ENCODE assay signal across 31 mouse cellular contexts in the genomic region with DNA sequence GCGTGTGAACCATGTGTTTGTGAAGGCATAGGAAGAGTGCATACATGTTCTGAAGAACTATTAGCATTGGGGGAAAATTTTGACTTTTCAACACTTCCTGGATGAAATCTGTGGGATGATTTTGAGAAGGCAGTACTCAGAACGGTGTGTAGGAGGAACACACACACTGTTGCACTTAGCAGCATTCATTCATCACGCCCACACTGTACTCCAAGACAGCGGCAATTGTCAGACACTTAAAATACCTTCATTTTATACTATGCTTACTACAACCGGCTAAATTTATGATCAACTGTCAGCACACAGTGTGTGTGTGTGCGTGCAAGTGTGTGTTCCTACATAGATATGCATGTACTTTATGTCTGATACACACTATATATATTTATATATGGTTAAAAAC.
DNase-seq lines count a peak whose midpoint lies in the region; ATAC-seq and TF ChIP-seq lines count a peak whose summit lies in the region.
"Had no signal": no experiment of that assay in that cellular context is flagged by ENCODE, and none has a peak within 500 bp of the region (broad histone marks: within the 10 kb centered on the region; RNA-seq: fewer than 3 reads in every experiment).

No protein-coding gene starts in this region.

- H3K27ac ChIP-seq in forebrain, postnatal 0 days (ENCODE audit: low read depth, low read length): no peak overlapping the region
- H3K27ac ChIP-seq in forebrain, embryonic 16.5 days (ENCODE audit: low read length): no peak overlapping the region
- no peak overlapping the region for H3K27ac ChIP-seq in intestine, postnatal 0 days (ENCODE audit: low read depth, low read length)
- H3K27ac ChIP-seq: heart, embryonic 15.5 days; intestine, embryonic 15.5 days; limb, embryonic 10.5 days; limb, embryonic 15.5 days; liver, embryonic 13.5 days; macrophage; midbrain, embryonic 13.5 days had no signal

- WGBS in forebrain, postnatal 0 days: 90% methylated on average over 6 of the region's 6 CpGs
- 93% methylated on average over 6 of the region's 6 CpGs for WGBS in forebrain, embryonic 16.5 days
- WGBS in intestine, postnatal 0 days: 77% methylated on average over 6 of the region's 6 CpGs

- H3K9ac ChIP-seq in forebrain, postnatal 0 days: no peak overlapping the region
- H3K9ac ChIP-seq in forebrain, embryonic 16.5 days (replicated peaks; ENCODE audit: low read depth, low read length): no peak overlapping the region
- no peak overlapping the region for H3K9ac ChIP-seq in intestine, postnatal 0 days (ENCODE audit: low read depth, low read length)
- H3K9ac ChIP-seq: heart, embryonic 15.5 days; intestine, embryonic 15.5 days; limb, embryonic 15.5 days; liver, embryonic 13.5 days; midbrain, embryonic 13.5 days had no signal

- H3K36me3 ChIP-seq in forebrain, postnatal 0 days (ENCODE audit: insufficient read depth): no peaks in the 10 kb centered on the region
- H3K36me3 ChIP-seq in forebrain, embryonic 16.5 days (ENCODE audit: control insufficient read depth, insufficient read depth): no peaks in the 10 kb centered on the region
- no peaks in the 10 kb centered on the region for H3K36me3 ChIP-seq in intestine, postnatal 0 days (ENCODE audit: control insufficient read depth, insufficient read depth)
- H3K36me3 ChIP-seq: heart, embryonic 15.5 days; intestine, embryonic 15.5 days; limb, embryonic 10.5 days; limb, embryonic 15.5 days; liver, embryonic 13.5 days had no signal

- H3K4me2 ChIP-seq in forebrain, postnatal 0 days (ENCODE audit: low read depth): no peak overlapping the region
- no peak overlapping the region for H3K4me2 ChIP-seq in forebrain, embryonic 16.5 days (ENCODE audit: low read length)
- H3K4me2 ChIP-seq in intestine, postnatal 0 days (replicated peaks; ENCODE audit: low read depth): no peak overlapping the region
- H3K4me2 ChIP-seq: heart, embryonic 15.5 days; intestine, embryonic 15.5 days; limb, embryonic 15.5 days; liver, embryonic 13.5 days; midbrain, embryonic 13.5 days had no signal

- no peak for DNase-seq in forebrain, postnatal 0 days
- DNase-seq in right cerebral cortex, adult 18-20 months: peak; percentile 73
- no peak for DNase-seq in right cerebral cortex, postnatal 4 days
- peak; percentile 63 to 76 for DNase-seq in left cerebral cortex, postnatal 14 days (ENCODE audit: low spot score in 2 of 2)
- DNase-seq in right cerebral cortex, postnatal 36 days (ENCODE audit: low spot score in 2 of 2): peak; percentile 49 to 61
- no peak for DNase-seq in heart, adult 11 months
- DNase-seq: adrenal gland, adult 2 months; adrenal gland, postnatal 36 days; cerebellum, adult 9-10 months; cerebellum, postnatal 36 days; gastrocnemius, postnatal 36 days; kidney, adult 9 months; kidney, postnatal 10 days; liver, embryonic 13.5 days; lung, adult 18-20 months; lung, postnatal 10 days; spleen, adult 18-20 months; thymus, adult 18-20 months; thymus, postnatal 25 days had no signal

- peak; percentile 61 for ATAC-seq in forebrain, postnatal 0 days
- no peak for ATAC-seq in forebrain, embryonic 16.5 days
- ATAC-seq in intestine, postnatal 0 days: no peak
- ATAC-seq: activated CD4-positive, CD25-positive, alpha-beta regulatory T cell, adult 4 months; forebrain, embryonic 14.5 days; hindbrain, embryonic 16.5 days; intestine, embryonic 15.5 days; midbrain, embryonic 13.5 days had no signal

- H3K27me3 ChIP-seq in forebrain, postnatal 0 days (ENCODE audit: insufficient read depth, low read length): no peaks in the 10 kb centered on the region
- H3K27me3 ChIP-seq in forebrain, embryonic 16.5 days (replicated peaks; ENCODE audit: control insufficient read depth, insufficient read depth, low read length): no peaks in the 10 kb centered on the region
- no peaks in the 10 kb centered on the region for H3K27me3 ChIP-seq in intestine, postnatal 0 days (replicated peaks; ENCODE audit: control insufficient read depth, insufficient read depth, low read length)
- H3K27me3 ChIP-seq: CH12.LX; heart, embryonic 15.5 days; intestine, embryonic 15.5 days; limb, embryonic 15.5 days; liver, embryonic 13.5 days; midbrain, embryonic 13.5 days had no signal

- intact Hi-C loops in left cerebral cortex, postnatal 14 days (cut with DNase I): no loop called here

- TF ChIP-seq CTCF in forebrain, postnatal 0 days (IDR thresholded peaks at IDR 0.05; ENCODE audit: low read depth): no peak
- TF ChIP-seq CTCF in intestine, postnatal 0 days (IDR thresholded peaks at IDR 0.05; ENCODE audit: low read depth): no peak

- H3K9me3 ChIP-seq in forebrain, postnatal 0 days (ENCODE audit: low read length): no peaks in the 10 kb centered on the region
- H3K9me3 ChIP-seq in forebrain, embryonic 16.5 days (ENCODE audit: control insufficient read depth, low read length): 0 out of 2 replicates have a peak, but pooled peaks cover 2% of the 10 kb centered on the region
- no peaks in the 10 kb centered on the region for H3K9me3 ChIP-seq in intestine, postnatal 0 days (ENCODE audit: control insufficient read depth)
- H3K9me3 ChIP-seq: heart, embryonic 15.5 days; intestine, embryonic 15.5 days; limb, embryonic 10.5 days; limb, embryonic 15.5 days; liver, embryonic 13.5 days; midbrain, embryonic 13.5 days had no signal

- no peaks in the 10 kb centered on the region for H3K4me1 ChIP-seq in forebrain, postnatal 0 days (ENCODE audit: insufficient read depth)
- no peaks in the 10 kb centered on the region for H3K4me1 ChIP-seq in forebrain, embryonic 16.5 days (replicated peaks; ENCODE audit: control insufficient read depth, insufficient read depth, low read length)
- no peaks in the 10 kb centered on the region for H3K4me1 ChIP-seq in intestine, postnatal 0 days (replicated peaks; ENCODE audit: control insufficient read depth, insufficient read depth, low read length)
- H3K4me1 ChIP-seq: heart, embryonic 15.5 days; intestine, embryonic 15.5 days; limb, embryonic 10.5 days; limb, embryonic 15.5 days; liver, embryonic 13.5 days; midbrain, embryonic 13.5 days had no signal

- H3K4me3 ChIP-seq in forebrain, postnatal 0 days (ENCODE audit: low read depth, low read length): no peak overlapping the region
- no peak overlapping the region for H3K4me3 ChIP-seq in forebrain, embryonic 16.5 days (replicated peaks; ENCODE audit: low read length)
- H3K4me3 ChIP-seq in intestine, postnatal 0 days (ENCODE audit: low read depth, low read length): no peak overlapping the region
- H3K4me3 ChIP-seq: heart, embryonic 15.5 days; intestine, embryonic 15.5 days; limb, embryonic 10.5 days; limb, embryonic 15.5 days; liver, embryonic 13.5 days; midbrain, embryonic 13.5 days had no signal

Comparison
In these comparisons a context has a peak if more than half of its experiments do, and no peak if none do; other contexts are left out.
1. DNase-seq: peak in right cerebral cortex, adult 18-20 months (single experiment), left cerebral cortex, postnatal 14 days (2 of 2) and right cerebral cortex, postnatal 36 days (2 of 2); none in forebrain, postnatal 0 days (single experiment), right cerebral cortex, postnatal 4 days (single experiment) and heart, adult 11 months (single experiment).